Mouse (Mus musculus): ENCODE measurements around the gene Nmt1.
A peak's percentile ranks its signal among the peaks of the same experiment; 100 is the strongest.

The Nmt1 gene

GRCm38 (mm10) chr11:103076010-103076409, 48.0 kb downstream of the Nmt1 start:
- DNase-seq (ENCODE audit: low read depth, low spot score) = no peak

GRCm38 (mm10) chr11:103076581-103076980, 48.6 kb downstream of the Nmt1 start:
- DNase-seq (ENCODE audit: low read depth, low spot score) = no peak

- DNase-seq (ENCODE audit: low read depth, low spot score) = no peak
These were observed 50.1 kb downstream of the Nmt1 start for GRCm38 (mm10) chr11:103078131-103078530.

GRCm38 (mm10) chr11:103080323-103081091, 52.5 kb downstream of the Nmt1 start:
- no peak for DNase-seq (ENCODE audit: low read depth, low spot score)

GRCm38 (mm10) chr11:103081631-103082030, 53.6 kb downstream of the Nmt1 start:
- DNase-seq (ENCODE audit: low read depth, low spot score) = no peak

GRCm38 (mm10) chr11:103093306-103093705, 65.3 kb downstream of the Nmt1 start:
- no peak for DNase-seq (ENCODE audit: low read depth, low spot score)

GRCm38 (mm10) chr11:103093862-103094833, 66.2 kb downstream of the Nmt1 start:
- no peak for DNase-seq (ENCODE audit: low read depth, low spot score)

GRCm38 (mm10) chr11:103095107-103095670, 67.2 kb downstream of the Nmt1 start:
- no peak for DNase-seq (ENCODE audit: low read depth, low spot score)

GRCm38 (mm10) chr11:103095801-103096200, 67.8 kb downstream of the Nmt1 start:
- no peak for DNase-seq (ENCODE audit: low read depth, low spot score)

GRCm38 (mm10) chr11:103096979-103097894, 69.2 kb downstream of the Nmt1 start:
- no peak for DNase-seq (ENCODE audit: low read depth, low spot score)

GRCm38 (mm10) chr11:103098531-103099190, 70.7 kb downstream of the Nmt1 start:
- DNase-seq (ENCODE audit: low read depth, low spot score) = no peak

- no peak for DNase-seq (ENCODE audit: low read depth, low spot score)
These were observed 71.5 kb downstream of the Nmt1 start for GRCm38 (mm10) chr11:103099352-103099940.

- DNase-seq (ENCODE audit: low read depth, low spot score) = no peak
These were observed 72.4 kb downstream of the Nmt1 start for GRCm38 (mm10) chr11:103100361-103100760.

- no peak for DNase-seq (ENCODE audit: low read depth, low spot score)
These were observed 73.5 kb downstream of the Nmt1 start, which contains the start of the genes Plcd3 and Acbd4 for GRCm38 (mm10) chr11:103101481-103101865. Gene Plcd3 (minus strand): TSS chr11:103101658. Gene Acbd4 (plus strand): TSS chr11:103101682.

- peak; percentile 70 for DNase-seq (ENCODE audit: low read depth, low spot score)
These were observed 74.0 kb downstream of the Nmt1 start for GRCm38 (mm10) chr11:103101866-103102501.

GRCm38 (mm10) chr11:103102725-103103349, 74.8 kb downstream of the Nmt1 start:
- peak; percentile 93 for DNase-seq (ENCODE audit: low read depth, low spot score)

- DNase-seq (ENCODE audit: low read depth, low spot score) = no peak
These were observed 75.6 kb downstream of the Nmt1 start for GRCm38 (mm10) chr11:103103621-103104020.

- DNase-seq (ENCODE audit: low read depth, low spot score) = no peak
These were observed 76.5 kb downstream of the Nmt1 start for GRCm38 (mm10) chr11:103104469-103104868.

GRCm38 (mm10) chr11:103105180-103105725, 77.3 kb downstream of the Nmt1 start:
- DNase-seq (ENCODE audit: low read depth, low spot score) = no peak
